Comparison of ENCODE assay signal across 14 mouse cellular contexts in the genomic region with DNA sequence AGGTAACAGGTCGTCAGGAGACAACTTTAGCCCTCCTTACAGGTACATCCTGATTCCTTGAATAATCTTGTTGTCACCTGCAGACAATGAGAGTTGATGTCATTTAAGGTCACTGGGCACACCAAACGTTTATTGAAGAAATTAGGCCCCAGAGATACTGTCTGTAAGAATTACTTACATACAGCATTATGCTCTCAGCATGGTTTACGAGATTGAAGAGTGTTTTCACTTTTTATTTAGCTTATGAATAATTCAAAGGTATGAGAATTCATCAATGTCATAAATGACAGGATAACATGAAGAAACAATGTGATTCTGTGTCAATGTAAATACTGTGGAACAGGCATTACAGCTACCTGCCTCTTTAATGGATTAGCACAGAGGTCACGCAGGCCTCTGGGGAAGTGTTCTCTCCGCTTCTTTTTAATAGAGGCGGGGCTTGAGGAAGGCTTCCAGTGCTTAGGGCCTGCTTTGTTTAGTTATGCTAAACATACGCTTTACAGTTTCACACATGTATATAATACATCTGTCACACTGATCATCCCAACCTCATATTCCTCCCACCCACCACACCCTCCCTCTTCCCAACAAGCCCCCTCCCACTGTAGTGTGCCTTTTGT. TPM values are rescaled to one million over a fixed set of nuclear protein-coding genes. Genes with fewer than 3 reads are reported as not detected.
DNase-seq lines count a peak whose midpoint lies in the region; ATAC-seq and TF ChIP-seq lines count a peak whose summit lies in the region.
"Had no signal": no experiment of that assay in that cellular context is flagged by ENCODE, and none has a peak within 500 bp of the region (broad histone marks: within the 10 kb centered on the region; RNA-seq: fewer than 3 reads in every experiment).

No protein-coding gene starts in this region.

- no peaks in the 10 kb centered on the region for H3K27me3 ChIP-seq in forebrain, embryonic 13.5 days
- H3K27me3 ChIP-seq in forebrain, embryonic 11.5 days (ENCODE audit: control insufficient read depth, insufficient read depth, low read length), result no peaks in the 10 kb centered on the region
- H3K27me3 ChIP-seq in hindbrain, postnatal 0 days (ENCODE audit: insufficient read depth, low read length), result no peaks in the 10 kb centered on the region
- H3K27me3 ChIP-seq in kidney, embryonic 16.5 days (ENCODE audit: insufficient read depth, low read length), result no peaks in the 10 kb centered on the region
- H3K27me3 ChIP-seq: limb, embryonic 15.5 days; neural tube, embryonic 13.5 days had no signal

- H3K4me2 ChIP-seq in forebrain, embryonic 13.5 days, result no peak overlapping the region
- H3K4me2 ChIP-seq in forebrain, embryonic 11.5 days (ENCODE audit: low read depth, low read length, severe bottlenecking), result no peak overlapping the region
- no peak overlapping the region for H3K4me2 ChIP-seq in hindbrain, postnatal 0 days (ENCODE audit: low read depth, low read length)
- H3K4me2 ChIP-seq in kidney, embryonic 16.5 days (replicated peaks; ENCODE audit: low read depth, low read length), result no peak overlapping the region
- H3K4me2 ChIP-seq: limb, embryonic 15.5 days; neural tube, embryonic 13.5 days had no signal

- H3K9ac ChIP-seq in forebrain, embryonic 13.5 days, result no peak overlapping the region
- H3K9ac ChIP-seq in forebrain, embryonic 11.5 days (ENCODE audit: low read length), result no peak overlapping the region
- H3K9ac ChIP-seq in hindbrain, postnatal 0 days (replicated peaks; ENCODE audit: low read length), result no peak overlapping the region
- no peak overlapping the region for H3K9ac ChIP-seq in kidney, embryonic 16.5 days (replicated peaks; ENCODE audit: low read length)
- H3K9ac ChIP-seq: limb, embryonic 15.5 days; liver, postnatal 0 days; neural tube, embryonic 13.5 days had no signal

- ATAC-seq in forebrain, embryonic 13.5 days, result peak; percentile 74
- no peak for ATAC-seq in forebrain, embryonic 11.5 days (replicated peaks; ENCODE audit: low FRiP score)
- ATAC-seq in hindbrain, postnatal 0 days, result peak; percentile 12; the same call in 1 of the 2 replicates
- no peak for ATAC-seq in kidney, embryonic 16.5 days (ENCODE audit: low FRiP score, low TSS enrichment)
- ATAC-seq: activated CD4-positive, CD25-positive, alpha-beta regulatory T cell, adult 4 months; liver, postnatal 0 days had no signal

- peaks cover 8% of the 10 kb centered on the region; the same call in 1 of the 2 replicates for H3K4me1 ChIP-seq in forebrain, embryonic 13.5 days
- H3K4me1 ChIP-seq in forebrain, embryonic 11.5 days (replicated peaks; ENCODE audit: control insufficient read depth, insufficient read depth, low read length), result no peaks in the 10 kb centered on the region
- peaks cover 3% of the 10 kb centered on the region for H3K4me1 ChIP-seq in embryonic fibroblast, embryonic 13.5 days (ENCODE audit: control insufficient read depth, insufficient read depth, low read length)
- H3K4me1 ChIP-seq in hindbrain, postnatal 0 days (ENCODE audit: insufficient read depth, low read length), result no peaks in the 10 kb centered on the region
- no peaks in the 10 kb centered on the region for H3K4me1 ChIP-seq in kidney, embryonic 16.5 days (ENCODE audit: insufficient read depth, low read length)
- H3K4me1 ChIP-seq: limb, embryonic 15.5 days had no signal

- no peaks in the 10 kb centered on the region for H3K9me3 ChIP-seq in forebrain, embryonic 13.5 days (replicated peaks)
- no peaks in the 10 kb centered on the region for H3K9me3 ChIP-seq in forebrain, embryonic 11.5 days (ENCODE audit: control insufficient read depth, low read length)
- no peaks in the 10 kb centered on the region for H3K9me3 ChIP-seq in hindbrain, postnatal 0 days (ENCODE audit: low read length)
- H3K9me3 ChIP-seq in kidney, embryonic 16.5 days (ENCODE audit: low read length), result no peaks in the 10 kb centered on the region
- H3K9me3 ChIP-seq: limb, embryonic 15.5 days; neural tube, embryonic 13.5 days had no signal

- peak overlapping the region; percentile 63; the same call in 1 of the 2 replicates for H3K27ac ChIP-seq in forebrain, embryonic 13.5 days
- H3K27ac ChIP-seq in forebrain, embryonic 11.5 days (ENCODE audit: low read depth, low read length), result no peak overlapping the region
- peak overlapping the region; percentile 39; the same call in 1 of the 2 replicates for H3K27ac ChIP-seq in embryonic fibroblast, embryonic 13.5 days (ENCODE audit: insufficient read depth, low read length)
- no peak overlapping the region for H3K27ac ChIP-seq in hindbrain, postnatal 0 days
- no peak overlapping the region for H3K27ac ChIP-seq in kidney, embryonic 16.5 days (ENCODE audit: low read length)
- H3K27ac ChIP-seq: limb, embryonic 15.5 days had no signal

- DNase-seq in forebrain, embryonic 11.5 days (ENCODE audit: low spot score), result no peak
- peak; percentile 17 for DNase-seq in ES-CJ7 (ENCODE audit: low read depth, low spot score)
- no peak for DNase-seq in hindbrain, postnatal 0 days (ENCODE audit: low spot score)
- DNase-seq in urinary bladder, postnatal 36 days (ENCODE audit: low spot score in 2 of 2), result no peak
- DNase-seq: gastrocnemius, postnatal 25 days; liver, postnatal 0 days; right cerebral cortex, postnatal 25 days; thymus, postnatal 25 days had no signal

- no peak for TF ChIP-seq CTCF in embryonic fibroblast, embryonic 13.5 days (IDR thresholded peaks at IDR 0.05; ENCODE audit: borderline replicate concordance, insufficient read depth, low read length)
- no peak for TF ChIP-seq CTCF in hindbrain, postnatal 0 days (IDR thresholded peaks at IDR 0.05; ENCODE audit: low read depth)

- 54% methylated on average over 7 of the region's 7 CpGs for WGBS in forebrain, embryonic 13.5 days
- 80% methylated on average over 7 of the region's 7 CpGs for WGBS in forebrain, embryonic 11.5 days
- 51% methylated on average over 7 of the region's 7 CpGs for WGBS in hindbrain, postnatal 0 days
- 73% methylated on average over 7 of the region's 7 CpGs for WGBS in kidney, embryonic 16.5 days

- no peak for TF ChIP-seq POLR2A in embryonic fibroblast, embryonic 13.5 days (IDR thresholded peaks at IDR 0.05; ENCODE audit: low read depth, low read length)

- H3K4me3 ChIP-seq in forebrain, embryonic 13.5 days, result no peak overlapping the region
- no peak overlapping the region for H3K4me3 ChIP-seq in forebrain, embryonic 11.5 days (ENCODE audit: low read depth, low read length)
- H3K4me3 ChIP-seq in embryonic fibroblast, embryonic 13.5 days (ENCODE audit: insufficient read depth, low read length), result no peak overlapping the region
- H3K4me3 ChIP-seq in hindbrain, postnatal 0 days (ENCODE audit: low read length), result no peak overlapping the region
- no peak overlapping the region for H3K4me3 ChIP-seq in kidney, embryonic 16.5 days (ENCODE audit: low read length)
- H3K4me3 ChIP-seq: limb, embryonic 15.5 days; neural tube, embryonic 13.5 days had no signal

- no peaks in the 10 kb centered on the region for H3K36me3 ChIP-seq in forebrain, embryonic 13.5 days (ENCODE audit: poor library complexity, severe bottlenecking)
- H3K36me3 ChIP-seq in forebrain, embryonic 11.5 days (ENCODE audit: control insufficient read depth, insufficient read depth, low read length), result no peaks in the 10 kb centered on the region
- no peaks in the 10 kb centered on the region for H3K36me3 ChIP-seq in hindbrain, postnatal 0 days (ENCODE audit: insufficient read depth, low read length)
- no peaks in the 10 kb centered on the region for H3K36me3 ChIP-seq in kidney, embryonic 16.5 days (ENCODE audit: insufficient read depth, low read length)
- H3K36me3 ChIP-seq: limb, embryonic 15.5 days; neural tube, embryonic 13.5 days had no signal

RNA-seq across cellular contexts. Expression of a gene that starts 37.2 kb away (rescaled TPM):
- polyA plus RNA-seq in forebrain, embryonic 13.5 days (2015; fragmentation: Nextera tagmentation; extraction: Ambion mirVana), result 5.2 and 6.5 TPM in 2 replicates
- polyA plus RNA-seq in forebrain, embryonic 11.5 days (2014; fragmentation: Nextera tagmentation; extraction: Ambion mirVana), result 9.2 and 10.4 TPM in 2 replicates
- 20.1 and 21.8 TPM in 2 replicates for polyA plus RNA-seq in embryonic fibroblast, embryonic 13.5 days (2011; ENCODE audit: insufficient read length, low read depth, missing spikeins)
- 20.8 and 23.1 TPM in 2 replicates for total RNA-seq in hindbrain, postnatal 0 days (2014; rRNA removed)
- 9.6 TPM in 2 replicates for polyA plus RNA-seq in hindbrain, postnatal 0 days (2015; fragmentation: Nextera tagmentation; extraction: Ambion mirVana)
- 16.0 and 18.6 TPM in 2 replicates for polyA plus RNA-seq in kidney, embryonic 16.5 days (2015; fragmentation: Nextera tagmentation; extraction: Ambion mirVana)

Comparison
In these comparisons a context has a peak if more than half of its experiments do, and no peak if none do; other contexts are left out.
1. ATAC-seq: peak in forebrain, embryonic 13.5 days (single experiment) and hindbrain, postnatal 0 days (single experiment); none in forebrain, embryonic 11.5 days (single experiment) and kidney, embryonic 16.5 days (single experiment).
2. H3K27ac ChIP-seq: peak in forebrain, embryonic 13.5 days (single experiment) and embryonic fibroblast, embryonic 13.5 days (single experiment); none in forebrain, embryonic 11.5 days (single experiment), hindbrain, postnatal 0 days (single experiment) and kidney, embryonic 16.5 days (single experiment).